Mouse (Mus musculus) adrenal gland, postnatal 0 days (tissue): Measurements from ENCODE around the gene Vmn1r230. TPM values are rescaled to one million over a fixed set of nuclear protein-coding genes. Genes with fewer than 3 reads are reported as not detected.

Source experiments
- polyA plus RNA-seq: library from polyadenylated mRNA; unstranded; fragments of >200 nt; fragmentation: Nextera tagmentation; extraction: Ambion mirVana; gene quantifications from 2 replicates; pipeline ENCODE4 v1.2.1, GENCODE M21; 2015

Vmn1r230 gene
- polyA plus RNA-seq = not detected in 2 replicates

DNA sequence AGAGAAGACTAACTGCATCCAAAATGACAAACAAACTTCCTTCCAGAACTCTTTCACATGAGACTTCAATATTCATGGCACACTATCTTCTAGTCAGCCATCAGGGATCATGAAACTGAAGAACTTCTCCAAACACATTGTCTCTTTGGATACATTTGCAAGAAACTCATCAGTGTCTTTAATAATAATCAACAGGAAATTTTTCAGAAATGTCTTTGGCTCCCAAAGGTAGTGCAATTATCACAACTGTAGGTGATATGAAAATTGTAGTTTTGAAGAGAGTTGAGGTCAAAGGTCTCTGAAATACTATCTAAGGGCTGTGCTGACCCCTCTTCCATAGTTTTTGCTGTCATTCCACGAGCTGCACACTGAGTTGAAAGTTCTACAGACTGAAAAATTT lies at the start of gene Vmn1r230:
Gene Vmn1r230, plus strand, starts transcription at position 301 of the 400 bp plus-strand sequence.

GRCm38 (mm10) chr17:20811255-20811654 lies 29.0 kb upstream of the Vmn1r230 start, which contains the start of gene Vmn1r229:
Vmn1r229 (plus strand) TSS chr17:20811555.

Other genes with a start within 250 kb of the Vmn1r230 start
- gene Vmn2r110, start 244.0 kb upstream of the Vmn1r230 start, polyA plus RNA-seq = 0.01 TPM in 1 of 2 replicates, not detected in the other
- gene Fpr-rs3, start 215.6 kb upstream of the Vmn1r230 start, polyA plus RNA-seq = not detected in 2 replicates
- gene Vmn1r226, start 157.6 kb upstream of the Vmn1r230 start, polyA plus RNA-seq = not detected in 2 replicates
- gene Vmn1r227, start 110.6 kb upstream of the Vmn1r230 start, polyA plus RNA-seq = not detected in 2 replicates
- gene Vmn1r228, start 54.3 kb upstream of the Vmn1r230 start, polyA plus RNA-seq = not detected in 2 replicates
- not detected in 2 replicates for gene Vmn1r229, start 28.9 kb upstream of the Vmn1r230 start, polyA plus RNA-seq
- not detected in 2 replicates for gene Vmn1r231, start 64.6 kb downstream of the Vmn1r230 start, polyA plus RNA-seq
- gene Vmn1r232, start 79.3 kb downstream of the Vmn1r230 start, polyA plus RNA-seq = not detected in 2 replicates
- 253 and 297 TPM in 2 replicates for gene Ppp2r1a, start 104.9 kb downstream of the Vmn1r230 start, polyA plus RNA-seq
- not detected in 2 replicates for gene Vmn1r233, start 156.0 kb downstream of the Vmn1r230 start, polyA plus RNA-seq
- 10.3 and 10.5 TPM in 2 replicates for gene Zfp160, start 168.5 kb downstream of the Vmn1r230 start, polyA plus RNA-seq